Mouse (Mus musculus) CD4-positive, CD25-positive, alpha-beta regulatory T cell (primary cell): ENCODE measurements around the gene Gm4131. TPM values are rescaled to one million over a fixed set of nuclear protein-coding genes. Genes with fewer than 3 reads are reported as not detected.

Experiments used
- polyA plus RNA-seq: library from polyadenylated mRNA; unstranded; fragments of 100-300 nt; shearing (Covaris generic); gene quantifications from one replicate; pipeline ENCODE4 v1.2.1, GENCODE M21; 2017

The Gm4131 gene
- polyA plus RNA-seq: not detected

GRCm38 (mm10) chr14:62566821-62567220 lies at the start of gene Gm4131:
Gene Gm4131 (minus strand): TSS chr14:62566921.

GRCm38 (mm10) chr14:62555309-62555829 lies 11.4 kb downstream of the Gm4131 start, which contains the start of gene Fam124a:
Gene Fam124a (plus strand): TSS chr14:62555737.

GRCm38 (mm10) chr14:62456239-62456747 lies 110.4 kb downstream of the Gm4131 start, which contains the start of gene Gucy1b2:
Gene Gucy1b2 (minus strand): TSS chr14:62456289.

Other genes starting within 250 kb of the Gm4131 start
- 0.06 TPM for gene Gucy1b2, start 110.6 kb downstream of the Gm4131 start, polyA plus RNA-seq
- gene Fam124a, start 11.2 kb downstream of the Gm4131 start, polyA plus RNA-seq: not detected
- not detected for gene Serpine3, start 96.7 kb upstream of the Gm4131 start, polyA plus RNA-seq
- 69.2 TPM for gene Ints6, start 194.2 kb upstream of the Gm4131 start, polyA plus RNA-seq